Mouse (Mus musculus): ENCODE results near the gene Ggn.

GRCm38 (mm10) chr7:29137429-29137828, 32.6 kb upstream of the Ggn start:
- TF ChIP-seq POLR2A (IDR thresholded peaks at IDR 0.05; ENCODE audit: control insufficient read depth, extremely low read depth, insufficient read depth, low read length, poor library complexity) (no peak), CTCF (IDR thresholded peaks at IDR 0.05; ENCODE audit: borderline replicate concordance, control insufficient read depth, extremely low read depth, insufficient read depth, low read length, poor library complexity) (no peak)
